ENCODE assay signal across 27 mouse cellular contexts in genomic region chr7:43625065-43625464, GRCm38 (mm10). TPM values are rescaled to one million over a fixed set of nuclear protein-coding genes. Genes with fewer than 3 reads are reported as not detected.
DNase-seq lines count a peak whose midpoint lies in the region; ATAC-seq and TF ChIP-seq lines count a peak whose summit lies in the region.
"Had no signal": no experiment of that assay in that cellular context is flagged by ENCODE, and none has a peak within 500 bp of the region (broad histone marks: within the 10 kb centered on the region; RNA-seq: fewer than 3 reads in every experiment).

No protein-coding gene starts in this region.

- ATAC-seq in hindbrain, embryonic 15.5 days (ENCODE audit: low FRiP score, low read depth): peak; percentile 42; the same call in 1 of the 2 replicates
- peak; percentile 65 for ATAC-seq in midbrain, embryonic 11.5 days (ENCODE audit: low FRiP score)
- ATAC-seq in midbrain, postnatal 0 days (ENCODE audit: low FRiP score): no peak
- ATAC-seq: activated CD4-positive, CD25-positive, alpha-beta regulatory T cell, adult 4 months; forebrain, embryonic 15.5 days; intestine, embryonic 15.5 days; Patski had no signal

- no peak overlapping the region for H3K27ac ChIP-seq in hindbrain, embryonic 15.5 days (replicated peaks)
- H3K27ac ChIP-seq in hindbrain, embryonic 10.5 days: no peak overlapping the region
- H3K27ac ChIP-seq in midbrain, embryonic 11.5 days (ENCODE audit: low read depth, low read length): no peak overlapping the region
- no peak overlapping the region for H3K27ac ChIP-seq in midbrain, postnatal 0 days (ENCODE audit: low read depth, low read length)
- H3K27ac ChIP-seq: embryonic facial prominence, embryonic 15.5 days; forebrain, embryonic 15.5 days; heart, adult 2 months; heart, embryonic 15.5 days; hindbrain, embryonic 12.5 days; intestine, embryonic 15.5 days had no signal

- H3K27me3 ChIP-seq in hindbrain, embryonic 15.5 days: no peaks in the 10 kb centered on the region
- no peaks in the 10 kb centered on the region for H3K27me3 ChIP-seq in hindbrain, embryonic 10.5 days (ENCODE audit: insufficient read depth, poor library complexity, severe bottlenecking)
- H3K27me3 ChIP-seq in midbrain, embryonic 11.5 days (ENCODE audit: control insufficient read depth, insufficient read depth, low read length): no peaks in the 10 kb centered on the region
- no peaks in the 10 kb centered on the region for H3K27me3 ChIP-seq in midbrain, postnatal 0 days (ENCODE audit: insufficient read depth, low read length)
- H3K27me3 ChIP-seq in E14TG2a.4 (ENCODE audit: insufficient read depth, low read length): no peaks in the 10 kb centered on the region
- H3K27me3 ChIP-seq: embryonic facial prominence, embryonic 15.5 days; forebrain, embryonic 15.5 days; heart, embryonic 15.5 days; hindbrain, embryonic 12.5 days; intestine, embryonic 15.5 days; Patski had no signal

- H3K4me1 ChIP-seq in hindbrain, embryonic 15.5 days (replicated peaks): no peaks in the 10 kb centered on the region
- peaks cover 8% of the 10 kb centered on the region for H3K4me1 ChIP-seq in hindbrain, embryonic 10.5 days (replicated peaks)
- H3K4me1 ChIP-seq in midbrain, embryonic 11.5 days (ENCODE audit: control insufficient read depth, insufficient read depth, low read length): no peaks in the 10 kb centered on the region
- H3K4me1 ChIP-seq in midbrain, postnatal 0 days (ENCODE audit: insufficient read depth, low read length): no peaks in the 10 kb centered on the region
- peaks cover 11% of the 10 kb centered on the region for H3K4me1 ChIP-seq in E14TG2a.4 (replicated peaks; ENCODE audit: low read depth, low read length)
- H3K4me1 ChIP-seq: embryonic facial prominence, embryonic 15.5 days; forebrain, embryonic 15.5 days; heart, embryonic 15.5 days; intestine, embryonic 15.5 days had no signal

- WGBS in hindbrain, embryonic 15.5 days: 59% methylated on average over 3 of the region's 3 CpGs
- WGBS in hindbrain, embryonic 10.5 days: 57% methylated on average over 3 of the region's 3 CpGs
- 39% methylated on average over 3 of the region's 3 CpGs for WGBS in midbrain, embryonic 11.5 days
- WGBS in midbrain, postnatal 0 days: 37% methylated on average over 3 of the region's 3 CpGs

- DNase-seq in hindbrain, embryonic 10.5 days (ENCODE audit: low spot score): no peak
- no peak for DNase-seq in midbrain, embryonic 11.5 days (ENCODE audit: low spot score, missing footprints)
- no peak for DNase-seq in midbrain, postnatal 0 days (ENCODE audit: low spot score)
- peak; percentile 42 for DNase-seq in A20 (ENCODE audit: low read depth, low spot score)
- no peak for DNase-seq in lung, adult 18-20 months
- DNase-seq: adrenal gland, postnatal 25 days; cerebellum, adult 18-20 months; cerebellum, postnatal 10 days; embryo, embryonic 11 days; gastrocnemius, postnatal 36 days; heart, adult 2 months had no signal

- no peak for TF ChIP-seq CTCF in midbrain, postnatal 0 days (IDR thresholded peaks at IDR 0.05)
- no peak for TF ChIP-seq CTCF in E14TG2a.4 (conservative IDR thresholded peaks at IDR 0.05; ENCODE audit: low read length)

- no peak overlapping the region for H3K9ac ChIP-seq in hindbrain, embryonic 15.5 days
- H3K9ac ChIP-seq in midbrain, embryonic 11.5 days (ENCODE audit: low read length): no peak overlapping the region
- no peak overlapping the region for H3K9ac ChIP-seq in midbrain, postnatal 0 days (replicated peaks; ENCODE audit: low read length, poor library complexity, severe bottlenecking)
- H3K9ac ChIP-seq: embryonic facial prominence, embryonic 15.5 days; forebrain, embryonic 15.5 days; heart, embryonic 15.5 days; hindbrain, embryonic 12.5 days; intestine, embryonic 15.5 days had no signal

- no peak overlapping the region for H3K4me3 ChIP-seq in hindbrain, embryonic 15.5 days
- H3K4me3 ChIP-seq in hindbrain, embryonic 10.5 days: no peak overlapping the region
- no peak overlapping the region for H3K4me3 ChIP-seq in midbrain, embryonic 11.5 days (ENCODE audit: low read depth, low read length)
- H3K4me3 ChIP-seq in midbrain, postnatal 0 days (ENCODE audit: low read depth, low read length): no peak overlapping the region
- H3K4me3 ChIP-seq in E14TG2a.4 (replicated peaks; ENCODE audit: low read length): peak overlapping the region; percentile 66
- H3K4me3 ChIP-seq: embryonic facial prominence, embryonic 15.5 days; erythroblast, embryonic 14.5 days; forebrain, embryonic 15.5 days; heart, adult 2 months; heart, embryonic 15.5 days; hindbrain, embryonic 12.5 days; intestine, embryonic 15.5 days had no signal

- H3K36me3 ChIP-seq in hindbrain, embryonic 15.5 days: no peaks in the 10 kb centered on the region
- H3K36me3 ChIP-seq in hindbrain, embryonic 10.5 days: no peaks in the 10 kb centered on the region
- H3K36me3 ChIP-seq in midbrain, embryonic 11.5 days (ENCODE audit: control insufficient read depth, insufficient read depth, low read length): no peaks in the 10 kb centered on the region
- H3K36me3 ChIP-seq in midbrain, postnatal 0 days (ENCODE audit: insufficient read depth, low read length): no peaks in the 10 kb centered on the region
- peaks cover 9% of the 10 kb centered on the region for H3K36me3 ChIP-seq in E14TG2a.4 (ENCODE audit: insufficient read depth, low read length)
- H3K36me3 ChIP-seq: embryonic facial prominence, embryonic 15.5 days; forebrain, embryonic 15.5 days; heart, embryonic 15.5 days; hindbrain, embryonic 12.5 days; intestine, embryonic 15.5 days had no signal

- no peaks in the 10 kb centered on the region for H3K9me3 ChIP-seq in hindbrain, embryonic 15.5 days
- H3K9me3 ChIP-seq in hindbrain, embryonic 10.5 days: no peaks in the 10 kb centered on the region
- H3K9me3 ChIP-seq in midbrain, embryonic 11.5 days (ENCODE audit: control insufficient read depth, low read length): no peaks in the 10 kb centered on the region
- H3K9me3 ChIP-seq in midbrain, postnatal 0 days (ENCODE audit: low read length): no peaks in the 10 kb centered on the region
- no peaks in the 10 kb centered on the region for H3K9me3 ChIP-seq in E14TG2a.4 (ENCODE audit: low read length)
- H3K9me3 ChIP-seq: embryonic facial prominence, embryonic 15.5 days; forebrain, embryonic 15.5 days; heart, embryonic 15.5 days; hindbrain, embryonic 12.5 days; intestine, embryonic 15.5 days had no signal

- no peak overlapping the region for H3K4me2 ChIP-seq in hindbrain, embryonic 15.5 days
- no peak overlapping the region for H3K4me2 ChIP-seq in midbrain, embryonic 11.5 days
- no peak overlapping the region for H3K4me2 ChIP-seq in midbrain, postnatal 0 days (ENCODE audit: low read depth, low read length, poor library complexity, severe bottlenecking)
- H3K4me2 ChIP-seq: embryonic facial prominence, embryonic 15.5 days; forebrain, embryonic 15.5 days; heart, embryonic 11.5 days; heart, embryonic 15.5 days; hindbrain, embryonic 12.5 days; intestine, embryonic 15.5 days had no signal

RNA-seq across cellular contexts. Expression of gene Ceacam18, which starts 9.4 kb away (rescaled TPM):
- polyA plus RNA-seq in hindbrain, embryonic 15.5 days (2015; fragmentation: Nextera tagmentation; extraction: Ambion mirVana): 0.08 TPM in 2 replicates
- polyA plus RNA-seq in hindbrain, embryonic 10.5 days (2016; fragmentation: Nextera tagmentation; extraction: Ambion mirVana): not detected in 2 replicates
- polyA plus RNA-seq in midbrain, embryonic 11.5 days (2014; fragmentation: Nextera tagmentation; extraction: Ambion mirVana): not detected in 2 replicates
- total RNA-seq in midbrain, postnatal 0 days (2014; rRNA removed): not detected in 2 replicates
- not detected in 2 replicates for polyA plus RNA-seq in midbrain, postnatal 0 days (2015; fragmentation: Nextera tagmentation; extraction: Ambion mirVana)
- total RNA-seq: adrenal gland, adult 18-20 months; adrenal gland, postnatal 25 days; gastrocnemius, adult 8-10 months; gastrocnemius, postnatal 36 days; heart, adult 2 months; heart, postnatal 25 days had no signal
- polyA plus RNA-seq: activated CD4-positive, CD25-positive, alpha-beta regulatory T cell, adult 4 months; embryonic facial prominence, embryonic 11.5 days; embryonic facial prominence, embryonic 15.5 days; erythroblast, embryonic 14.5 days; forebrain, embryonic 11.5 days; forebrain, embryonic 15.5 days; heart, adult 2 months; heart, embryonic 11.5 days; heart, embryonic 15.5 days; hindbrain, embryonic 12.5 days had no signal

RNA-seq across cellular contexts. Expression of gene Zfp819, which starts 18.1 kb away (rescaled TPM):
- polyA plus RNA-seq in hindbrain, embryonic 15.5 days (2015; fragmentation: Nextera tagmentation; extraction: Ambion mirVana): 0.47 and 0.54 TPM in 2 replicates
- 0.76 and 1.1 TPM in 2 replicates for polyA plus RNA-seq in hindbrain, embryonic 10.5 days (2016; fragmentation: Nextera tagmentation; extraction: Ambion mirVana)
- 0.23 and 0.64 TPM in 2 replicates for polyA plus RNA-seq in midbrain, embryonic 11.5 days (2014; fragmentation: Nextera tagmentation; extraction: Ambion mirVana)
- total RNA-seq in midbrain, postnatal 0 days (2014; rRNA removed): 1.3 and 1.6 TPM in 2 replicates
- polyA plus RNA-seq in midbrain, postnatal 0 days (2015; fragmentation: Nextera tagmentation; extraction: Ambion mirVana): 0.23 and 0.49 TPM in 2 replicates
- total RNA-seq: adrenal gland, postnatal 25 days; gastrocnemius, adult 8-10 months; gastrocnemius, postnatal 36 days; heart, adult 2 months; heart, postnatal 25 days had no signal
- polyA plus RNA-seq: heart, adult 2 months; heart, embryonic 15.5 days had no signal

RNA-seq across cellular contexts. Expression of gene Siglece, which starts 34.9 kb away (rescaled TPM):
- polyA plus RNA-seq in hindbrain, embryonic 15.5 days (2015; fragmentation: Nextera tagmentation; extraction: Ambion mirVana): 0.33 and 0.36 TPM in 2 replicates
- 0.36 and 0.52 TPM in 2 replicates for polyA plus RNA-seq in hindbrain, embryonic 10.5 days (2016; fragmentation: Nextera tagmentation; extraction: Ambion mirVana)
- polyA plus RNA-seq in midbrain, embryonic 11.5 days (2014; fragmentation: Nextera tagmentation; extraction: Ambion mirVana): 0.26 and 0.51 TPM in 2 replicates
- not detected in 2 replicates for total RNA-seq in midbrain, postnatal 0 days (2014; rRNA removed)
- 0.43 TPM in 1 of 2 replicates, not detected in the other for polyA plus RNA-seq in midbrain, postnatal 0 days (2015; fragmentation: Nextera tagmentation; extraction: Ambion mirVana)
- polyA plus RNA-seq: embryonic facial prominence, embryonic 11.5 days; erythroblast, embryonic 14.5 days had no signal

RNA-seq across cellular contexts. Expression of gene Zfp719, which starts 45.7 kb away (rescaled TPM):
- polyA plus RNA-seq in hindbrain, embryonic 15.5 days (2015; fragmentation: Nextera tagmentation; extraction: Ambion mirVana): 14.2 and 14.8 TPM in 2 replicates
- polyA plus RNA-seq in hindbrain, embryonic 10.5 days (2016; fragmentation: Nextera tagmentation; extraction: Ambion mirVana): 12.7 and 15.7 TPM in 2 replicates
- polyA plus RNA-seq in midbrain, embryonic 11.5 days (2014; fragmentation: Nextera tagmentation; extraction: Ambion mirVana): 17.3 and 17.9 TPM in 2 replicates
- total RNA-seq in midbrain, postnatal 0 days (2014; rRNA removed): 13.9 and 15.5 TPM in 2 replicates
- 4.9 and 5.5 TPM in 2 replicates for polyA plus RNA-seq in midbrain, postnatal 0 days (2015; fragmentation: Nextera tagmentation; extraction: Ambion mirVana)
- polyA plus RNA-seq: erythroblast, embryonic 14.5 days had no signal

RNA-seq across cellular contexts. Expression of gene Ctu1, which starts 46.8 kb away (rescaled TPM):
- 21.4 and 21.5 TPM in 2 replicates for polyA plus RNA-seq in hindbrain, embryonic 15.5 days (2015; fragmentation: Nextera tagmentation; extraction: Ambion mirVana)
- 17.5 and 19.1 TPM in 2 replicates for polyA plus RNA-seq in hindbrain, embryonic 10.5 days (2016; fragmentation: Nextera tagmentation; extraction: Ambion mirVana)
- 9.3 and 9.9 TPM in 2 replicates for polyA plus RNA-seq in midbrain, embryonic 11.5 days (2014; fragmentation: Nextera tagmentation; extraction: Ambion mirVana)
- total RNA-seq in midbrain, postnatal 0 days (2014; rRNA removed): 36.7 and 40.4 TPM in 2 replicates
- 21.2 and 21.6 TPM in 2 replicates for polyA plus RNA-seq in midbrain, postnatal 0 days (2015; fragmentation: Nextera tagmentation; extraction: Ambion mirVana)
